Mouse (Mus musculus) intestine, embryonic 15.5 days (tissue): ENCODE data around the gene Gatd1. TPM values are rescaled to one million over a fixed set of nuclear protein-coding genes. Genes with fewer than 3 reads are reported as not detected.
"Not testable (repeated sequence)": the region's sequence is repeated elsewhere in the genome, so short reads cannot be mapped to it uniquely, and the experiment has no call there.

ENCODE experiments used
- ATAC-seq: fragments of 200-750 bp; cut with Nextera tagmentation; 2 replicates; pipeline ENCODE4 v1.8.0; 2017; ENCODE audit warnings: moderate TSS enrichment, moderate library complexity
- H3K27ac ChIP-seq: fragments of 300-500 bp; sonication (generic); 2 replicates; pipeline ENCODE4 v1.5.1; 2015; ENCODE audit warnings: mild to moderate bottlenecking, inconsistent platforms
- H3K27me3 ChIP-seq: fragments of 300-500 bp; sonication (generic); replicated peaks from 2 replicates; pipeline ENCODE4 v1.6.1; 2015; ENCODE audit warnings: inconsistent platforms
- H3K36me3 ChIP-seq: fragments of 300-500 bp; sonication (generic); 2 replicates; pipeline ENCODE4 v1.6.1; 2015; ENCODE audit warnings: inconsistent platforms
- H3K4me1 ChIP-seq: fragments of 300-500 bp; sonication (generic); replicated peaks from 2 replicates; pipeline ENCODE4 v1.6.1; 2015; ENCODE audit warnings: inconsistent platforms
- H3K4me2 ChIP-seq: fragments of 300-500 bp; sonication (generic); replicated peaks from 2 replicates; pipeline ENCODE4 v1.6.1; 2015; ENCODE audit warnings: mild to moderate bottlenecking, inconsistent platforms
- H3K4me3 ChIP-seq: fragments of 300-500 bp; sonication (generic); replicated peaks from 2 replicates; pipeline ENCODE4 v1.5.1; 2015; ENCODE audit warnings: inconsistent platforms
- H3K9ac ChIP-seq: fragments of 300-500 bp; sonication (generic); 2 replicates; pipeline ENCODE4 v1.6.1; 2015; ENCODE audit warnings: inconsistent platforms
- H3K9me3 ChIP-seq: fragments of 300-500 bp; sonication (generic); 2 replicates; pipeline ENCODE4 v1.6.1; 2016; ENCODE audit warnings: inconsistent platforms
- WGBS: fragments of 180-500 bp; shearing (Covaris S2); methylation state at CpG from one replicate; pipeline ENCODE4 v1.1.7; 2015; 5-methylcytosine and 5-hydroxymethylcytosine counted together
- polyA plus RNA-seq: library from polyadenylated mRNA; unstranded; fragments of >200 nt; fragmentation: Nextera tagmentation; extraction: Ambion mirVana; gene quantifications from 2 replicates; pipeline ENCODE4 v1.2.1, GENCODE M21; 2015

Gatd1 gene
- polyA plus RNA-seq, 1 experiment from 2014 or later = 47.4 TPM

DNA sequence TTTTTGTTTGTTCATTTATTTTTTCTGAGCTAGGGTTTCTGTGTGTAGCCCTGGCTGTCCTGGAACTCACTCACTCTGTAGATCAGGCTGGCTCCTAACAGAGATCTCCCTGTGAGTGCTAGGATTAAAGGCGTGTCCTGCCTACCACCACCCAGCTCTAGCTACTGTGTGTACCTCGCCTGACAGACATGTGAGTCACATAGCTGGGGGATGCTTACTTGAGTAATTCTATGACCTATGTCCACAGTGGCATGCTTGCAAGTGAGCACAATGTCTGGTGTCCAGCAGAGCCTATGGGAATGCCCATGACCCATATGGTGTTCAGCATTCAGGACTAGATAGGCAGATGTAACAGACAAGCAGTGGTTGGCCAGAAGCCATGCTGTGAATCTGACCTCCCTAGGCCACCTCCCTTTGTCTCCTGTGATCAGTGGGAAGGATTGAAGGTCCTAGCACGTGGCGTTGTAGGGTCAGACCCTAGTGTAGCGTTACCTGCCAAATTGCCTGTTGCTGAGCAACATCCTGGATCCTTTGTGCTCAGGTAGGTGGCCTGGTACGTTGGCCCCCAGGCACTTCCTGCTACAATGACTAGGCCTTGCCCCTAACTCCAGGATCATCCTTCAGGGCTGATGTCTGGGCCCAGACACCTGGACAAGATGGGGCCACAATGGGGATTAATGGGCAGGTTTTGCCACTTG lies 2.4 kb upstream of the Gatd1 start:
- Histone ChIP-seq H3K4me2 (no peak overlapping the region), H3K4me3 (no peak overlapping the region), H3K27me3 (no peaks in the 10 kb centered on the region), H3K27ac (no peak overlapping the region), H3K9ac (no peak overlapping the region), H3K9me3 (no peaks in the 10 kb centered on the region), H3K4me1 (peaks cover 11% of the 10 kb centered on the region), H3K36me3 (no peaks in the 10 kb centered on the region)
- WGBS = 81% methylated on average over 6 of the region's 6 CpGs
- ATAC-seq = no peak

DNA sequence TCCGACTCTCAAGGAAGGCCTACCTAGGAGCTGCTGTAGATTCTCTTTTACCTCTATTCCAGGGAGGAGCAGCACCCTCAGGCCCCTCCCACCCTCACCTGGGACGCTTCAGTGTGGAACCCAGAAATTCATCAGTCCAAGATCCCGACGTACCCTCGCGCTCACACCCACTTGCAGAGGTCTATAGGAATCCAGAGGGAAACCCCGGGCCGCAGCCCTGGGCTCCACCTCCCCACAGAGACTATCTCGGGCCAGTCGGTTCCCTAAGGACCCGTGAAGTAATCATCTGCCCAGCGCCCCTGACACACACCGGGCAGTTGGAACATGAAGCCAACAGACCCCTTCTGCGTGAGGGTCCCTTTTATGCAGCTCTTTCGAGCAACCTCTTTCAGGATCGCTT lies 605 bp downstream of the Gatd1 start:
- H3K27me3 ChIP-seq = no peaks in the 10 kb centered on the region
- peak overlapping the region; percentile 79 for H3K27ac ChIP-seq
- peaks cover 17% of the 10 kb centered on the region for H3K4me1 ChIP-seq
- WGBS = 2% methylated on average over 16 of the region's 16 CpGs
- peak; percentile 34 for ATAC-seq
- H3K36me3 ChIP-seq = peaks cover 14% of the 10 kb centered on the region; the same call in 1 of the 2 replicates
- no peaks in the 10 kb centered on the region for H3K9me3 ChIP-seq
- H3K4me3 ChIP-seq = peak overlapping the region; percentile 69
- peak overlapping the region; percentile 73 for H3K9ac ChIP-seq
- peak overlapping the region; percentile 85 for H3K4me2 ChIP-seq

DNA sequence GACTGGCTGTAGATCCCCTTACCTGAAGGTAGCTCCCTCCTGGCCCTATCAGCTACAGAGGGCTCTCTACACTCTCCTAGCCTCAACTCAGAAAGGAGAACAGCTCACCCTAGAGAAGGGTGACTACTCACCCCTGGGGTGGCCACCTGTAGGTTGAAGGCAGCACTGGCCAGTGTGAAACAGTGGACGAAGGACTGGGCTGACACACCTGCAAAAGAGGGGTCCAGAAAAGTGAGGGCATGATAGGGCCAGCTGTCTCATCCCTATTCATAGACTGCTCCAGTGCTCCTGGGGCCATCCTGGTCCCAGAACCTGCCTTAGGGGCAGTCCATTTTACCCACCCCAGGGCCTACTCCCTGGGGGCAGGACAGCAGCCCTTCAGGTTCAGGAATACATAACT lies 2.3 kb downstream of the Gatd1 start:
- Histone ChIP-seq H3K36me3 (peaks cover 14% of the 10 kb centered on the region; the same call in 1 of the 2 replicates), H3K4me1 (peaks cover 17% of the 10 kb centered on the region), H3K27ac (no peak overlapping the region), H3K27me3 (no peaks in the 10 kb centered on the region), H3K9ac (no peak overlapping the region), H3K4me3 (no peak overlapping the region), H3K4me2 (no peak overlapping the region), H3K9me3 (no peaks in the 10 kb centered on the region)
- 87% methylated on average over 1 of the region's 1 CpGs for WGBS
- ATAC-seq = no peak

DNA sequence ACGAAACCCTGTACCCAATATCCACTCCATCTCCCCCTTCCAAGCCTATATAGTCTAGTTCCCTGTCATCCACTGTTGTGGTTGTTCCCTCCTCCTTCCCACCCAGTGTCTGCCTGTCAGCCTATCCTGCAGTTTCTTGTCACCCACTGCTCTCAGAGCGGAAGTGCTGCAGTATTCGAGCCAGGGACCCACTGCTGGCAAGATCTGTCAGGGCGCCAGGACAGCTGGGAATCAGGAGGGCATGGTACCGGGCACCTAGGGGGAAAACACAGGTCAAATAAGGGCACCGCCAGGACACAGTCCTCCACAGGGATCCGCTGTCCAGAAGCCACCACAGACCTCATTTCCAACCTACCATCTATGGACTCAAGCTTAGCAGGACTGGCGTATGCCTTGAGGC lies 3.3 kb downstream of the Gatd1 start:
- Histone ChIP-seq H3K27ac (no peak overlapping the region), H3K9ac (no peak overlapping the region), H3K4me1 (peaks cover 17% of the 10 kb centered on the region), H3K4me3 (no peak overlapping the region), H3K36me3 (peaks cover 14% of the 10 kb centered on the region; the same call in 1 of the 2 replicates), H3K4me2 (no peak overlapping the region), H3K9me3 (no peaks in the 10 kb centered on the region), H3K27me3 (no peaks in the 10 kb centered on the region)
- no peak for ATAC-seq
- WGBS = 93% methylated on average over 8 of the region's 8 CpGs

DNA sequence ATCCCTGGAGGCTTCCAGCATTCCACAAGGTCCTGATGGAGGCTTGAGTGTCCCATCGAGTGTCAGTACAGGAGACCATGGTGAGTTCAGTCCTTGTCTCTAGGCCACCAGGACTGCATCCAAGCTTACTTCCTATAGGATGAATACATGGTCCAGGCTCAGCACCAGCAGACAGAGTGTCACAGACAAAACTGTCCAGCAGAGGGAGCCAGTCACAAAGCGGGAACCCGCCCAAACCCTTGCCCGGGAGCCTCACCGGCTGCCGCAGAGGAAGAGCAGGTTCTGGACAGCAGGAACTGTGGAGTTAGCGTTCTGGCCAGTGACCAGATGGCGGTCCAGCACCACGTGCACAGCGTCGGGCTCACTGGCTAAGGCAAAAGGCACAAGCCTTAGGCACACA lies 5.1 kb downstream of the Gatd1 start:
- peak; percentile 74 for ATAC-seq
- Histone ChIP-seq H3K4me2 (no peak overlapping the region), H3K9me3 (no peaks in the 10 kb centered on the region), H3K9ac (0 out of 2 replicates have a peak overlapping the region, but pooled peaks have one; percentile 8), H3K27me3 (no peaks in the 10 kb centered on the region), H3K4me1 (peaks cover 12% of the 10 kb centered on the region), H3K27ac (no peak overlapping the region), H3K36me3 (peaks cover 14% of the 10 kb centered on the region; the same call in 1 of the 2 replicates), H3K4me3 (no peak overlapping the region)
- WGBS = 16% methylated on average over 11 of the region's 11 CpGs

DNA sequence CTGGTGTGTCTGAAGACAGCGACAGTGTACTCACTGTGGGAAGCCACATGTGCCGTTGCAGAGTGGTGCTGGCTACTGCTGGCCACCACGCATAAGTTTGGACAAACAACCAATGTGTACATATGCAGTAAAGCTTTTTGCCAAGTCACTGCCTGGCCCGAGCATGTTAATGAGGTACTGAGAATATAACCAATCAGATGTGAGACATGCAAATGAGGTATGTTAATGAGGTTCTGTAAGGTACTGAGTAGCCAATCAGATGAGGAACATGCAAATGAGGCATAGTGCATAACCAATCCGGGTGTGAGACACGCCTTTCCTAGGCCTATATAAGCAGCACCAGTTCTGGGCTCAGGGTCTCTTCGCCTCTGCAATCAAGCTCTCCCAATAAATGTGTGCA lies 6.3 kb downstream of the Gatd1 start:
- not testable (repeated sequence) for H3K9ac ChIP-seq, H3K4me3 ChIP-seq

DNA sequence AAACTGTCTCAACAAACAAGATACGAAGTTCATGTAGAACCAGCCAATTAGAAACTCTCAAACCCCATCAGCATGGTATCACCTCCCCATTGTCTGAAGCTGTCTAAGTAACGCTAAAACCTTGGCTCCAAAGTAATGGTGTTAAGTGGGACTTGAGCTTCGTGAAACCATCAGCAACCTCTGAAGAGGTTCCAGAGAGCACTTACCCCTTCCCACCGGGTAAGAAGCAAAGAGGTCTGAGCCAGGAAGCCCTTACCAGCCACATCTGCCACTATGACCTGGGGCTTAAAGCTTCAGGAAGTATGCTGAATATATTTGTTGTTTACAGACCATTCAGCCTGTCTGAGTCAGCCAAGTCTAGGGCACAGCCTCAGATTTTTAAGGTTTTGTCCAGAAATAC lies 8.5 kb downstream of the Gatd1 start:
- Histone ChIP-seq H3K36me3 (peaks cover 26% of the 10 kb centered on the region; the same call in 1 of the 2 replicates), H3K4me2 (no peak overlapping the region), H3K27ac (no peak overlapping the region), H3K27me3 (no peaks in the 10 kb centered on the region), H3K4me1 (peaks cover 6% of the 10 kb centered on the region), H3K4me3 (no peak overlapping the region), H3K9ac (no peak overlapping the region), H3K9me3 (no peaks in the 10 kb centered on the region)
- WGBS = 73% methylated on average over 4 of the region's 4 CpGs
- no peak for ATAC-seq

More for the DNA sequence above, 6.3 kb downstream of the Gatd1 start:
- H3K27ac ChIP-seq, H3K27me3 ChIP-seq, ATAC-seq, H3K4me2 ChIP-seq, H3K9me3 ChIP-seq, H3K4me1 ChIP-seq: not testable (repeated sequence)
- 96% methylated on average over 7 of the region's 7 CpGs for WGBS
- H3K36me3 ChIP-seq = peaks cover 14% of the 10 kb centered on the region; the same call in 1 of the 2 replicates

DNA sequence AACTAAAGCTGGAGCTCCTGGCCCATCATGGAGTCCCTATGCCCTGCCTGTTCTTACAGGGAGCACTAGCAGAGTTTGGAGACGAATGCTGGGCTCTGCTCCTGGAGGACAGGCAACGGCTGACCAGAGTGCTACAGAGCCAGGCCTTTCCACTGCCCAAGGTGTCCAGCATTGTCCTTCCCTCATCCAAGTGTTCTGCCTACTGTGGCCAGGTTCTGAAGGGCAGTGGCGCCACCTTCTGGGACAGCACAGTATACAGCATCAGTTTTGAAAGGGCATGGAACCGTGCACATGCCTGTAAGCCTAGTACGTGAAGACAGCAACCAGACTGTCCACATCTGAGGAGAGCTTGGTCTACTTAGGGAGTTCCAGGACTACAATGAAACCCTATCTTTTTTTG lies 10.6 kb downstream of the Gatd1 start:
- ATAC-seq = peak; percentile 73
- H3K4me2 ChIP-seq = no peak overlapping the region
- no peak overlapping the region for H3K9ac ChIP-seq
- peaks cover 23% of the 10 kb centered on the region; the same call in 1 of the 2 replicates for H3K36me3 ChIP-seq
- H3K27ac ChIP-seq = no peak overlapping the region
- H3K4me3 ChIP-seq = no peak overlapping the region
- 44% methylated on average over 5 of the region's 5 CpGs for WGBS
- H3K9me3 ChIP-seq = no peaks in the 10 kb centered on the region
- no peaks in the 10 kb centered on the region for H3K4me1 ChIP-seq
- H3K27me3 ChIP-seq = no peaks in the 10 kb centered on the region

DNA sequence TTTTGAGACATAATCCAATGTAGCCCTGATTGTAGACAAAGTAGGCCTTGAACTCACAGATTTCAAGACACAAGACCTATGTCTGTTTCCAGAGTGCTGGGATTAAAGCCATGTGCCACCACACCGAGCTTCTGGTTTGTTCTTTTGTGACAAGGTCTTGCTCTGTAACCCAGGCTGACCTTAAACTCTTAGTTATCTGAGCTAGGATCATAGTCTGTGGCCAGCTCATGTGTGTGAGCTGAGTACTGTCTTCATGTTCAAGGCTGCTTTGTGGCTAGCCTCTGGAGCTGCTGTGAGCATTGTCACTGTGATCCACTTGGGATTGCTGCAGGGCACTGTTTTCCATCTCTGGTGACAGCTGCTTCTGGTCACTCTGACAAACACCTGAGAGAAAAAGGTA lies 18.6 kb downstream of the Gatd1 start:
- 73% methylated on average over 1 of the region's 1 CpGs for WGBS
- no peak overlapping the region for H3K27ac ChIP-seq
- no peak overlapping the region for H3K4me2 ChIP-seq
- no peak for ATAC-seq
- no peaks in the 10 kb centered on the region for H3K9me3 ChIP-seq
- H3K36me3 ChIP-seq = peaks cover 8% of the 10 kb centered on the region
- no peaks in the 10 kb centered on the region for H3K27me3 ChIP-seq
- peaks cover 14% of the 10 kb centered on the region for H3K4me1 ChIP-seq
- no peak overlapping the region for H3K9ac ChIP-seq
- H3K4me3 ChIP-seq = no peak overlapping the region

DNA sequence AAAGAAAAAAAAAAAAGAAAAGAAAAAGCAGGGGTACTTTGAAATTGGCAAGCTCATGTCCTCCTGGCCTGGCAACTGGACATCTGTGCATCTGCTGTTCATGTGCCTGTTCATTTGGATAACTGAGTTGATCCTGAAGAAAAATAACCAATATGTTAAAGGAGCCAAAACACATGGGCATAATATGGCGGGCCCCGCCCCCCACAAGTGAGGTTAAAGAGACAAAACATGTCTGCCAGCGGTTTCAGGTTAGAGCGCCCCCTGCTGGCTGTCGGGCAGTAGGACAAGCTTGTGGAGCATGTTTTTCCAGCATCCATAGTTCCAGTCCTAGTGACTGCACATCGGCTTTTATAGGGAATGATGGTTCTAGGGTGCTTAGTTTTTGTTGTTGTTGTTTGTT lies 19.2 kb downstream of the Gatd1 start:
- Histone ChIP-seq H3K4me3 (no peak overlapping the region), H3K27ac (no peak overlapping the region), H3K4me1 (peaks cover 14% of the 10 kb centered on the region), H3K27me3 (no peaks in the 10 kb centered on the region), H3K9me3 (no peaks in the 10 kb centered on the region), H3K36me3 (peaks cover 3% of the 10 kb centered on the region), H3K4me2 (no peak overlapping the region), H3K9ac (no peak overlapping the region)
- no peak for ATAC-seq
- WGBS = 29% methylated on average over 6 of the region's 6 CpGs

DNA sequence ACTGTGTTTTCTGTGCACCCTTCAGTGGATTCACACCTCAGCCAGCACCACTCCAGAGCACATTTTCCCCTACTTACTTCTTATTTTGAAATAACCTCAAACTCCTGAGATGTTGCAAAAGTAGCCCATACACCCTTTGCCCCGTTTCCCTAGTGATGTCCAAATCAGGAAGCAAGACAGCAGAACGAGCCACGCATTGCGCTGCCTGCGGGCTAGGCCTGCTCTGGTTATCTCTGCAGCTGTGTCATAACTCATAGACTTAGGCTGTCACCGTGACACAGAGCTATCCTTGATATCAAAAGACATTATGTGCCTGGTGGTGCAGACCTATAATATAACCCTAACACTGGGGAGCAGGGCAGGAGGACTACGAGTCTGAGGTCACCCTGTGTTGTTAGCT lies 19.8 kb downstream of the Gatd1 start:
- no peak for ATAC-seq
- no peak overlapping the region for H3K4me3 ChIP-seq
- peak overlapping the region; percentile 1; the same call in 1 of the 2 replicates for H3K27ac ChIP-seq
- no peaks in the 10 kb centered on the region for H3K27me3 ChIP-seq
- H3K9ac ChIP-seq = no peak overlapping the region
- WGBS = 69% methylated on average over 7 of the region's 7 CpGs
- no peak overlapping the region for H3K4me2 ChIP-seq
- peaks cover 17% of the 10 kb centered on the region for H3K4me1 ChIP-seq
- no peaks in the 10 kb centered on the region; the same call in 1 of the 2 replicates for H3K36me3 ChIP-seq
- no peaks in the 10 kb centered on the region for H3K9me3 ChIP-seq

DNA sequence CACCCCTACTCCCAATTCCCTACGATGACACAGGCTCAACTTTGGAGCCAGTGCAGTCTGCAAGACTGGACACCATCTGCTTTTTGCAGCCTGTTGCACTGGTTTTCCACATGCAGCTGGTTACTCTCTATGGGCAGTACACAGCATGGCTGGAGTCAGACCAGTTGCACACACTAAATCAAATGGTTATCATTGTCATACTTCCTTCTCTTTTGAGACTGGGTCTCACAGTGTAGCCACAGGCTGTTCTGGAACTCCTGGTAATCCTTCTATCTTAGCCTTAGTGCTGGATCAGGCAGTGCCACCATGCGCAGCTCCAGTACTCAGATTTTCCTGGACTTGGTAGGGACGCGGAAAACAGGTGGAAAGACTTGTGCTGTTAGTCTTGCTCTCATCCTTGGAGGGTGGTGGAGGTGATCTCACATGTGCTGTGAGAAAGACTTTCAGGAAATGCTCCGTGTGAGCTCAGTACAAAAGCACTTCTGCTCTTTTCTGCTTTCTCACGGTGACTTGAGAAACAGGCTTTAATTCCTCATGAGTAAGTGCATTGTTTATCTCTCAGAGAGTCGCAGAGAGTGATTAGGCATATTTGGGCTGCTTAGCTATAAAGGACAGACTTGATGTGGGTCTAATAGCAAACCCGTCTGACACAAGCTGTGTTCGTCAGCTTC lies 21.2 kb downstream of the Gatd1 start:
- no peak for ATAC-seq
- 27% methylated on average over 9 of the region's 9 CpGs for WGBS

More for the DNA sequence above, 21.2 kb downstream of the Gatd1 start:
- peaks cover 17% of the 10 kb centered on the region for H3K4me1 ChIP-seq
- H3K9ac ChIP-seq = peak overlapping the region; percentile 57
- peak overlapping the region; percentile 76 for H3K4me3 ChIP-seq
- H3K27ac ChIP-seq = peak overlapping the region; percentile 91
- peak overlapping the region; percentile 90 for H3K4me2 ChIP-seq
- no peaks in the 10 kb centered on the region; the same call in 1 of the 2 replicates for H3K36me3 ChIP-seq
- no peaks in the 10 kb centered on the region for H3K27me3 ChIP-seq
- no peaks in the 10 kb centered on the region for H3K9me3 ChIP-seq
